Mouse (Mus musculus) ES-Bruce4 (cell line): ENCODE results near the gene Foxn1.

Source experiments
- CTCF ChIP-seq: IDR thresholded peaks from one replicate; pipeline ENCODE4 v1.8.1; 2011; ENCODE audit warnings: low read depth, low read length
- EP300 ChIP-seq: IDR thresholded peaks from 2 replicates; pipeline ENCODE4 v1.6.1; 2011; ENCODE audit warnings: low read depth, low read length; ENCODE audit not compliant: insufficient read depth
- POLR2A ChIP-seq: IDR thresholded peaks from one replicate; pipeline ENCODE4 v1.8.1; 2011; ENCODE audit warnings: low read length; ENCODE audit not compliant: insufficient read depth

- TF ChIP-seq POLR2A: no peak
- no peak for TF ChIP-seq CTCF
- TF ChIP-seq EP300: no peak
Measured at GRCm38 (mm10) chr11:78385776-78386175, 582 bp downstream of the Foxn1 start.
